Mouse (Mus musculus) adrenal gland, postnatal 14 days (tissue): Measurements from ENCODE around the gene Frmd4a. TPM values are rescaled to one million over a fixed set of nuclear protein-coding genes. Genes with fewer than 3 reads are reported as not detected.

Experiments
- DNase-seq: peaks from one replicate; pipeline ENCODE4 v3.0.0; 2021; ENCODE audit warnings: mixed read lengths
- total RNA-seq: library from RNA; stranded (reverse); gene quantifications from 2 replicates; pipeline ENCODE4 v1.2.3, GENCODE M21; 2021

The Frmd4a gene
- total RNA-seq, 1 experiment from 2014 or later = 17.0 TPM

- no peak for DNase-seq
Observed at GRCm38 (mm10) chr2:4527094-4527493, 509.6 kb downstream of the Frmd4a start.

GRCm38 (mm10) chr2:4529254-4529729 is 511.8 kb downstream of the Frmd4a start:
- DNase-seq = no peak

GRCm38 (mm10) chr2:4531533-4532197 is 514.1 kb downstream of the Frmd4a start:
- DNase-seq = no peak

- DNase-seq = no peak
Observed at GRCm38 (mm10) chr2:4532198-4532568, 514.7 kb downstream of the Frmd4a start.

- DNase-seq = no peak
Observed at GRCm38 (mm10) chr2:4532945-4533344, 515.4 kb downstream of the Frmd4a start.

- DNase-seq = no peak
Observed at GRCm38 (mm10) chr2:4535187-4535864, 517.8 kb downstream of the Frmd4a start.

GRCm38 (mm10) chr2:4541330-4541729 is 523.8 kb downstream of the Frmd4a start:
- DNase-seq = no peak

- DNase-seq = no peak
Observed at GRCm38 (mm10) chr2:4541844-4542628, 524.5 kb downstream of the Frmd4a start.

- DNase-seq = peak; percentile 60
Observed at GRCm38 (mm10) chr2:4542629-4543416, 525.3 kb downstream of the Frmd4a start.

- DNase-seq = no peak
Observed at GRCm38 (mm10) chr2:4543417-4543775, 525.9 kb downstream of the Frmd4a start.

GRCm38 (mm10) chr2:4544360-4544759 is 526.8 kb downstream of the Frmd4a start:
- DNase-seq = no peak

GRCm38 (mm10) chr2:4545261-4545660 is 527.7 kb downstream of the Frmd4a start:
- no peak for DNase-seq

GRCm38 (mm10) chr2:4547003-4547662 is 529.6 kb downstream of the Frmd4a start:
- DNase-seq = no peak

GRCm38 (mm10) chr2:4549271-4549670 is 531.8 kb downstream of the Frmd4a start:
- no peak for DNase-seq

- DNase-seq = no peak
Observed at GRCm38 (mm10) chr2:4550017-4550763, 532.7 kb downstream of the Frmd4a start.

- no peak for DNase-seq
Observed at GRCm38 (mm10) chr2:4551438-4551837, 533.9 kb downstream of the Frmd4a start.

- DNase-seq = no peak
Observed at GRCm38 (mm10) chr2:4551866-4552265, 534.3 kb downstream of the Frmd4a start.

- no peak for DNase-seq
Observed at GRCm38 (mm10) chr2:4552486-4552885, 535.0 kb downstream of the Frmd4a start.

GRCm38 (mm10) chr2:4555221-4555631 is 537.7 kb downstream of the Frmd4a start:
- DNase-seq = peak; percentile 31

- no peak for DNase-seq
Observed at GRCm38 (mm10) chr2:4556188-4556587, 538.7 kb downstream of the Frmd4a start.

GRCm38 (mm10) chr2:4557028-4557427 is 539.5 kb downstream of the Frmd4a start:
- no peak for DNase-seq
